Mouse (Mus musculus) hindbrain, postnatal 0 days (tissue): Measurements from ENCODE around the gene AC124502.3. TPM values are rescaled to one million over a fixed set of nuclear protein-coding genes. Genes with fewer than 3 reads are reported as not detected.
A peak's percentile ranks its signal among the peaks of the same experiment; 100 is the strongest.

ENCODE experiments used
- ATAC-seq: fragments of 200-750 bp; cut with Nextera tagmentation; 2 replicates; pipeline ENCODE4 v1.8.0; 2017; ENCODE audit warnings: mild to moderate bottlenecking, moderate TSS enrichment, moderate library complexity
- DNase-seq: peaks from one replicate; pipeline ENCODE4 v3.0.0-alpha.2; 2015; ENCODE audit warnings: low spot score
- H3K27ac ChIP-seq: fragments of 300-500 bp; sonication (generic); 2 replicates; pipeline ENCODE4 v1.5.1; 2014; ENCODE audit warnings: mild to moderate bottlenecking
- H3K27me3 ChIP-seq: fragments of 300-500 bp; sonication (generic); 2 replicates; pipeline ENCODE4 v1.6.1; 2014; ENCODE audit warnings: low read length, mixed read lengths; ENCODE audit not compliant: insufficient read depth
- H3K36me3 ChIP-seq: fragments of 300-500 bp; sonication (generic); 2 replicates; pipeline ENCODE4 v1.6.1; 2014; ENCODE audit warnings: low read length, mixed read lengths; ENCODE audit not compliant: insufficient read depth
- H3K4me1 ChIP-seq: fragments of 300-500 bp; sonication (generic); 2 replicates; pipeline ENCODE4 v1.6.1; 2014; ENCODE audit warnings: antibody characterized with exemption, low read length, mixed read lengths; ENCODE audit not compliant: insufficient read depth
- H3K4me2 ChIP-seq: fragments of 300-500 bp; sonication (generic); 2 replicates; pipeline ENCODE4 v1.6.1; 2014; ENCODE audit warnings: low read depth, mild to moderate bottlenecking, low read length, moderate library complexity, mixed read lengths
- H3K4me3 ChIP-seq: fragments of 300-500 bp; sonication (generic); 2 replicates; pipeline ENCODE4 v1.5.1; 2014; ENCODE audit warnings: low read length
- H3K9ac ChIP-seq: fragments of 300-500 bp; sonication (generic); replicated peaks from 2 replicates; pipeline ENCODE4 v1.6.1; 2014; ENCODE audit warnings: mild to moderate bottlenecking, low read length, moderate library complexity, mixed read lengths
- H3K9me3 ChIP-seq: fragments of 300-500 bp; sonication (generic); 2 replicates; pipeline ENCODE4 v1.6.1; 2016; ENCODE audit warnings: low read length, mixed read lengths
- CTCF ChIP-seq: IDR thresholded peaks from 2 replicates; pipeline ENCODE4 v1.5.1; 2016; ENCODE audit warnings: antibody characterized with exemption, control low read depth, low read depth
- WGBS: fragments of 180-500 bp; shearing (Covaris S2); extraction: QIAGEN DNeasy Blood & Tissue Kit; methylation state at CpG from one replicate; pipeline ENCODE4 v1.1.7; 2014; 5-methylcytosine and 5-hydroxymethylcytosine counted together
- polyA plus RNA-seq: library from polyadenylated mRNA; unstranded; fragments of >200 nt; fragmentation: Nextera tagmentation; extraction: Ambion mirVana; gene quantifications from 2 replicates; pipeline ENCODE4 v1.2.1, GENCODE M21; 2015
- total RNA-seq: library from RNA; depleted of rRNA; stranded (reverse); fragments of >200 nt; gene quantifications from 2 replicates; pipeline ENCODE4 v1.2.3, GENCODE M21; 2014

The AC124502.3 gene
- total and polyA plus RNA-seq, 2 experiments from 2014 or later, result 2.4 to 4.5 TPM

DNA sequence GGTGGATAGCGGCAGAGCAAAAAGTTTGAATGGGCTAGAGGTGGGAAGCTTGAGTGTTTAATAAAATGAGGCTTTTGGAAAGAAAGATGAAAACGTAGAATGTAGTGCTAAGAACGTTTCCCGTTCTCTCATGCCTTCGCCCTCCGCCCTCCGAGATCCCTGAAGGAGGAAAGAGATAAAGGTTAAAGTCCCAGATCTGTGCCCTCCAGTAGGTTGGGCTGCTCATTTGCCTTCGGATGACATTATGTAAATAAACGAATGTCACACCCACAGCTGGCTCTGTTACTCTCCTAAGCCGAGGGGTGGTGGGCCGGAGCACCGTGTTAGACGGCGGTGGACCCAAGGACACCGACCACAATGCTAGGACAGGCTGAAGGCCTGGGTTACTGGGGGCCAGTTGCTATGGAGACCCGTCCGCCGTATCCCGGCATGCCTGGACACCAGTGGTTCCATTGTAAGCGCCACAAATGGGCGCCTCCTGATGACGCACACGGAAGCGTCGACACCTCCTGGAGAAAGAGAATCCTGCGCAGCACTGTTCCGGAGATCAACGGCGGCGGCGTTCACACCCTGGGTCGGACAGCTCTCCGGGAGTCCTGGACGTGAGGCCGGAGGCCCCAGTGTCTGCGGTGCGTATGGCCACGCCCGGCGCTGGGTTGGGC, 2.3 kb downstream of the AC124502.3 start, which contains the start of gene Brms1:
TSS of gene Brms1 (plus strand) at position 493 of the 662 bp plus-strand sequence.
- peak within 1 kb of the TSS; percentile 79 for H3K9ac ChIP-seq
- H3K4me2 ChIP-seq, result peak within 1 kb of the TSS; percentile 95
- no peaks in the 10 kb centered on the region for H3K9me3 ChIP-seq
- TF ChIP-seq CTCF, result peak; percentile 20; the same call in 1 of the 2 replicates
- peak within 1 kb of the TSS; percentile 71; the same call in 1 of the 2 replicates for H3K27ac ChIP-seq
- 7% methylated on average over 40 of the region's 40 CpGs for WGBS
- peak; percentile 98 for DNase-seq
- H3K36me3 ChIP-seq, result no peaks in the 10 kb centered on the region; the same call in none of the 2 replicates
- H3K27me3 ChIP-seq, result no peaks in the 10 kb centered on the region
- ATAC-seq, result peak; percentile 77
- peak within 1 kb of the TSS; percentile 78 for H3K4me3 ChIP-seq
- peaks cover 19% of the 10 kb centered on the region for H3K4me1 ChIP-seq

DNA sequence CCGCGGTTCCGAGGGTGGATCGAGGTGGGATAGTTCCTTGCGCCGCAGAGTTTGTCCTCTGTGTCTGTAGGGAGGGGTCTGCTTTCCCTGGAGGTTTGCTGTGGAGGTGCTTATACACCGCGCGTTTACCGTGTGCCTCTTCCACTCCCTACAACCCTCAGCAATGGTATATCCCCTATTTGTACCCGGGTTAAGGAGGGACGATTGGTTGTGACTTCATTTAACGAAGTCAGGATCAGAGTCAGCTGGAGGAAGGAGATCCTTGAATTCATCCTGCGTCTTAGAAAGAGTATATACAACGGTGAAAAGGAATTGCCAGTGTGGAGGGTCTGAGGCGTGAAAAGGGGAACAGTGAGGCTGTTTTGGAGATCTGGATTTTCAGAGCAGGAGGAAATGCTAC, 2.9 kb downstream of the AC124502.3 start:
- no peak for DNase-seq
- H3K27ac ChIP-seq, result peak overlapping the region; percentile 71; the same call in 1 of the 2 replicates
- H3K9me3 ChIP-seq, result no peaks in the 10 kb centered on the region
- TF ChIP-seq CTCF, result no peak
- peaks cover 19% of the 10 kb centered on the region for H3K4me1 ChIP-seq
- H3K4me3 ChIP-seq, result peak overlapping the region; percentile 78
- no peaks in the 10 kb centered on the region for H3K27me3 ChIP-seq
- 3% methylated on average over 16 of the region's 16 CpGs for WGBS
- peaks cover 4% of the 10 kb centered on the region for H3K36me3 ChIP-seq
- peak overlapping the region; percentile 78 for H3K9ac ChIP-seq
- no peak for ATAC-seq
- peak overlapping the region; percentile 95 for H3K4me2 ChIP-seq

DNA sequence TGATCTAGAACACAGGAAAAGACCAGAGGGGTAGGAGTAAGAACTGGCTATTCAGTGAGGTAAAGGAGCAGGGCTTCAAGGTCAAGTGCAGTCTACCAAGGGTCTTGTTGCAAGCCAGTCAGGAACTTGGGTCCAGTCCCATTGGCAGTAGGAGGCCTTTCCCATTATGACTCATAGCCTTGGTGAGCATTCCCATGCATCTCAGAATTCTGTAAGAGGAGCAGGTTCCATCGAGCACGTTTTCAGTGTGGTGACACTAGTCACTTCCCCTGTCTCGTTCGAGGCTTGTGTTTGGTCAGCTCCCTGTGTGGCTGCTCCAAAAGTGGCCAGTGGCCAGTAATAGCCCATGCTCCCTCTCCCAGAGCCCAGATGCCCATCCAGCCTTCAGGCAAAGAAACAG, 6.8 kb downstream of the AC124502.3 start:
- Histone ChIP-seq H3K36me3 (peaks cover 28% of the 10 kb centered on the region), H3K9me3 (no peaks in the 10 kb centered on the region), H3K4me1 (peaks cover 11% of the 10 kb centered on the region), H3K4me2 (no peak overlapping the region), H3K9ac (no peak overlapping the region), H3K27me3 (no peaks in the 10 kb centered on the region), H3K27ac (no peak overlapping the region), H3K4me3 (no peak overlapping the region)
- ATAC-seq (no peak), DNase-seq (no peak)
- WGBS, result 86% methylated on average over 4 of the region's 4 CpGs
- TF ChIP-seq CTCF, result no peak

DNA sequence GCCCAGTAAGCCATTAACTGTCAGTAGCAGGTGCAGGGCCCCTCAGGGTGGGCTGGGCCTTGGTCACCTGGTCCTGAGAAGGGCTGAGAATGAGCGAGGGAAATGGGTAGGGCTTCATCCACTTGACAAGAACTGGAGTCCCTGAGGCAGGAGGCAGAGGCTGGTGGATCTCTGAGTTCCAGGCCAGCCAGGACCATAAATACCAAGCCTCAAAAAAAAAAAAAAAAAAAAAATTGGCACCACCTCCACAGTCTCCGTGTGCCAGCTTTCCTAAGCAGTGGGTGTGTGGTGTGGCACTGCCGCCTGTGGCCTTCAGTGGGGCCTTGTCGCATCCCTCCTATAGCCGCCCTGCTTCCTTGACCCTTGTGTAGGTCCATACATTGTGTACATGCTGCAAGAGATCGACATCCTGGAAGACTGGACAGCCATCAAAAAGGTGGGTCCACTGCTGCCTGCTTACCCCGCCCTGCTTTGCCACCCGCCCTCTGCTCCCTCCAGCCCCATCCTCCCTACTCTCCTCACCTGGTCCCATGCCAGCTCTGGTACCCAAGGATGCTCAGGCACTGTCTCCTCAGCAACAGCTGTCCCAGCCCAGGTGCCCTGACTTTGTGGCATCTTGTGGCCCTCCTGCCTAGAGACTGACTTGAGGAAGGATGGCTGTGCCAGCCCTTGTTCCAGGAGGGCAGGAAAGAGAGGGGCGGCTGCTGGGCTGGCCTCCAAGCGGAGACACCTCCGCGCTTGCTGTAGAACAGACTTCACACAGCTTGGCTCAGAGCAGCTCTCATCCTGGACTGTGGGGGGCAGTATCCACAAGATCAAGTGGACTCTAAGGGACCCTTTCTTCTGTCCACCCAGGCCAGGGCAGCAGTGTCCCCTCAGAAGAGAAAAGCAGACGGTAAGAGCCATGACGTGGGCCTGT, 9.7 kb downstream of the AC124502.3 start:
- Histone ChIP-seq H3K36me3 (peaks cover 28% of the 10 kb centered on the region), H3K4me2 (no peak overlapping the region)

DNA sequence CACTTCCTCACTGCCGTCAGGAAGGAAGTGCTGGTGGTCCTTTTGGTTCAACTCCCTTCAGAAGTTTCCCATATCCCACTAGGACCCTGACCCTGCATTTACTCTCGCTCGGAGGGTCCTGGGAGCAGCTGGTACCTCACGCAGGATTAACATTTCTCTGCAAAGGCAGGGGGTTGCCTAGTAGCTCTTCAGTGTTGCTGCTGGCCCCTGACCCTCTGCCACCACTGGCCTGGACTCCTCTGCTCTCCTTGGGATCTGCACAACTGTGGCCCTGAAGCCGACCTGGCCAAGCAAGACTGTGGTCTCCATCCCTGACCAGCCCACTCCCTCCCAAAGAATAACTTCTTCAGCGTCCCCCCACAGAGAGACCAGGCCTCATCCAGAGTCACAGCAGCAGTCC, 10.6 kb downstream of the AC124502.3 start:
- no peak for TF ChIP-seq CTCF
- peaks cover 5% of the 10 kb centered on the region for H3K4me1 ChIP-seq
- H3K36me3 ChIP-seq, result peaks cover 28% of the 10 kb centered on the region; the same call in 1 of the 2 replicates
- no peak overlapping the region for H3K4me3 ChIP-seq
- H3K27me3 ChIP-seq, result peaks cover 5% of the 10 kb centered on the region; the same call in 1 of the 2 replicates
- H3K9me3 ChIP-seq, result no peaks in the 10 kb centered on the region
- ATAC-seq (no peak), DNase-seq (no peak)
- H3K9ac ChIP-seq, result no peak overlapping the region
- no peak overlapping the region for H3K4me2 ChIP-seq
- no peak overlapping the region for H3K27ac ChIP-seq
- 72% methylated on average over 6 of the region's 6 CpGs for WGBS

More for the DNA sequence above, 9.7 kb downstream of the AC124502.3 start:
- TF ChIP-seq CTCF, result no peak
- Histone ChIP-seq H3K4me1 (peaks cover 5% of the 10 kb centered on the region), H3K27me3 (peaks cover 5% of the 10 kb centered on the region; the same call in 1 of the 2 replicates), H3K9me3 (no peaks in the 10 kb centered on the region), H3K4me3 (no peak overlapping the region), H3K9ac (no peak overlapping the region), H3K27ac (no peak overlapping the region)
- WGBS, result 79% methylated on average over 14 of the region's 14 CpGs
- ATAC-seq (no peak), DNase-seq (no peak)

DNA sequence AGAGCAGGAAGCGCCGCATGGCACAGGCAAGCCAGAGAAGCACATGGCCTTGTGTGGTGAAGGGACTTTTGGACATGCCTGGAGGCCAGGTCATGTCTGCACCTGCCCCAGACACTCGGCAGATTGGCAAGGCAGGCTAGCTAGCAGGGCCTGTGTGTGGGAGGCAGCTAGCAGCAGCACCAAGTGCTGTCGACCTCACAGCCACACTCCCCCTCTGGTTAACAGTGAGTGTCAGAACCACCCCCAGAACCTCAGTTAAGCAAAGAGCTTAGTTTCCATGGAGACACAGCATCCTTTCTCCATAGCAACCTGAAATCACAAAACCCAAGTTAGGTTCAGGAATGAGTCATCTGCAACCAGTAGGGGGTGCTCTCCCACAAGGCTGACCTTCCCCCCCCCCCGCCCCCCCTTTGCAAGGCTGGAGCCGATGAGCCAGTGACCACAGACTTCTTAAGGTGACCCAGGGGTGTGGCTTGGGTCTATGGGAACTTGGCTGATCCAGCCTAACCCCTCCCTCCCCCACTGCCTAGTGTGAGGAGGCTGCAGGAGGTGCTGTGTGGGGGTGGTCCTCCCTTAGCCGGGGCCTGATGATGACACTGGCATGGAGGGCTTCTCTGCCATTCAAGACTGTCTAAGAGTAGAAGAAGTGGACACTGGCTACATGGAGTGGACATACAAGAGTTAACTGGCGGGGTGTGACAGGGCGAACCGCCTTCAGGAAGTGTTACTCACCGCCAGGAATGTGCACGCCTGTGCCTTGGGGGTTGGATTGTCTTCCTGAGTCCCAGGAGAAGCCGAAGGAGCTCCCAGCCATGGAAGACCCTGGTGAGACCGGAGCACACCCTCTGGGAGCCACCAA, 11.6 kb downstream of the AC124502.3 start, which contains the start of gene Rin1:
TSS of gene Rin1 (plus strand) at position 435 of the 859 bp plus-strand sequence.
- Histone ChIP-seq H3K36me3 (peaks cover 28% of the 10 kb centered on the region; the same call in 1 of the 2 replicates), H3K4me1 (peaks cover 5% of the 10 kb centered on the region), H3K4me2 (peak within 1 kb of the TSS; percentile 29; the same call in 1 of the 2 replicates), H3K27me3 (peaks cover 5% of the 10 kb centered on the region; the same call in 1 of the 2 replicates), H3K9me3 (no peaks in the 10 kb centered on the region), H3K27ac (no peak within 1 kb of the TSS), H3K4me3 (no peak within 1 kb of the TSS), H3K9ac (no peak within 1 kb of the TSS)
- DNase-seq, result peak; percentile 77
- WGBS, result 19% methylated on average over 14 of the region's 14 CpGs
- ATAC-seq, result peak; percentile 62
- peak; percentile 67 for TF ChIP-seq CTCF
